13 mouse cellular contexts compared by ENCODE assay signal in the genomic region with DNA sequence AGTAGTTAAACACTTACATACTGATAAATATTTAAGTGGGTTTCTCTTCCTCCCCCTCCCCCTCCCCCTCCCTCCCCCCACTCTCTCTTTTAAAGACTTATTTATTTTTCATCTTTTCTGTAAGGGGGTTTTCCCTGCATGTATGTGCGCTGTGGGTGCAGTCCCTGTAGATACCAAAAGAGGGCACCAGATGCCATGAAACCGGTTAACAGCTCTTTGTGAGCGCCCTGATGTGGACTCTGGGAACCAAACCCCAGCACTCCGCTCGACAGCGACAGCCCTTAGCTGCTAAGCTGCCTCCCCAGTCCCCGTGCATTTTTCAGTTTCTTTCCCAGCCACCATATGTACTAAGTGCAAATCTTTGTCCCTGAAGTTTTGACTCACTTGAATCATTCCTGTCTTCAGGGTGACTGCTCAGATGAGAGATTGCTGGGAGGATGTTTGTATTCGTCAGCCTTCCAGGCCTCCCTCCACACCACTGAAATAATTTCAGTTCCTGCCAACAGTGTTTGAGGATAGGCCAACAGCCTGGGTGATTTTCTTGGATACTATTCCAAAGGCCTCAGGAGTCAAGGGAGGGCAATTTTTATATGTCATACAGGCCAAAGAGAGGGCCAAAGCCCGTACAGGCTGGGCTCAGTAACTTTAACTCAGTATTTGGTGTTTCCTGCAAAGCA.
DNase-seq lines count a peak whose midpoint lies in the region; ATAC-seq and TF ChIP-seq lines count a peak whose summit lies in the region.
"Had no signal": no experiment of that assay in that cellular context is flagged by ENCODE, and none has a peak within 500 bp of the region (broad histone marks: within the 10 kb centered on the region; RNA-seq: fewer than 3 reads in every experiment).

No protein-coding gene starts in this region.

- DNase-seq in hindbrain, postnatal 0 days (ENCODE audit: low spot score): peak; percentile 28
- no peak for DNase-seq in midbrain, postnatal 0 days (ENCODE audit: low spot score)
- no peak for DNase-seq in midbrain, embryonic 10.5 days (ENCODE audit: low spot score)
- no peak for DNase-seq in brain, embryonic 14.5 days (ENCODE audit: low read depth)
- no peak for DNase-seq in stomach, postnatal 0 days (ENCODE audit: low spot score)
- no peak for DNase-seq in thymus, postnatal 14 days
- DNase-seq in frontal cortex, postnatal 10 days (ENCODE audit: low spot score in 2 of 2): no peak
- DNase-seq: retina, postnatal 1 day; thymus, postnatal 25 days had no signal

- H3K4me1 ChIP-seq in hindbrain, postnatal 0 days (ENCODE audit: insufficient read depth, low read length): no peaks in the 10 kb centered on the region
- H3K4me1 ChIP-seq in hindbrain, embryonic 12.5 days: no peaks in the 10 kb centered on the region
- H3K4me1 ChIP-seq in midbrain, postnatal 0 days (ENCODE audit: insufficient read depth, low read length): no peaks in the 10 kb centered on the region
- no peaks in the 10 kb centered on the region for H3K4me1 ChIP-seq in midbrain, embryonic 10.5 days
- H3K4me1 ChIP-seq in stomach, postnatal 0 days (replicated peaks; ENCODE audit: control insufficient read depth, insufficient read depth): no peaks in the 10 kb centered on the region
- H3K4me1 ChIP-seq: heart, embryonic 13.5 days; limb, embryonic 13.5 days had no signal

- H3K4me2 ChIP-seq in hindbrain, postnatal 0 days (ENCODE audit: low read depth, low read length): no peak overlapping the region
- H3K4me2 ChIP-seq in hindbrain, embryonic 12.5 days (replicated peaks): no peak overlapping the region
- H3K4me2 ChIP-seq in midbrain, postnatal 0 days (ENCODE audit: low read depth, low read length, poor library complexity, severe bottlenecking): no peak overlapping the region
- H3K4me2 ChIP-seq in stomach, postnatal 0 days (replicated peaks; ENCODE audit: low read depth): no peak overlapping the region
- H3K4me2 ChIP-seq: heart, embryonic 13.5 days; hindbrain, embryonic 15.5 days; limb, embryonic 13.5 days had no signal

- 74% methylated on average over 9 of the region's 9 CpGs for WGBS in hindbrain, postnatal 0 days
- WGBS in hindbrain, embryonic 12.5 days: 83% methylated on average over 9 of the region's 9 CpGs
- 73% methylated on average over 9 of the region's 9 CpGs for WGBS in midbrain, postnatal 0 days
- 76% methylated on average over 9 of the region's 9 CpGs for WGBS in midbrain, embryonic 10.5 days
- WGBS in stomach, postnatal 0 days: 66% methylated on average over 9 of the region's 9 CpGs

- H3K27ac ChIP-seq in hindbrain, postnatal 0 days: no peak overlapping the region
- no peak overlapping the region for H3K27ac ChIP-seq in hindbrain, embryonic 12.5 days
- H3K27ac ChIP-seq in midbrain, postnatal 0 days (ENCODE audit: low read depth, low read length): no peak overlapping the region
- no peak overlapping the region for H3K27ac ChIP-seq in midbrain, embryonic 10.5 days (replicated peaks)
- H3K27ac ChIP-seq in stomach, postnatal 0 days (replicated peaks): no peak overlapping the region
- H3K27ac ChIP-seq: heart, embryonic 13.5 days; hindbrain, embryonic 15.5 days had no signal

- no peak for TF ChIP-seq EP300 in stomach, postnatal 0 days (optimal IDR thresholded peaks at IDR 0.05)

- no peaks in the 10 kb centered on the region for H3K9me3 ChIP-seq in hindbrain, postnatal 0 days (ENCODE audit: low read length)
- no peaks in the 10 kb centered on the region for H3K9me3 ChIP-seq in hindbrain, embryonic 12.5 days (replicated peaks)
- no peaks in the 10 kb centered on the region for H3K9me3 ChIP-seq in midbrain, postnatal 0 days (ENCODE audit: low read length)
- no peaks in the 10 kb centered on the region for H3K9me3 ChIP-seq in midbrain, embryonic 10.5 days (replicated peaks)
- no peaks in the 10 kb centered on the region for H3K9me3 ChIP-seq in stomach, postnatal 0 days (ENCODE audit: control insufficient read depth, low read length)
- H3K9me3 ChIP-seq: hindbrain, embryonic 15.5 days; limb, embryonic 13.5 days had no signal

- peak; percentile 45 for TF ChIP-seq CTCF in hindbrain, postnatal 0 days (IDR thresholded peaks at IDR 0.05; ENCODE audit: low read depth)
- TF ChIP-seq CTCF in midbrain, postnatal 0 days (IDR thresholded peaks at IDR 0.05): peak; percentile 48
- TF ChIP-seq CTCF in brain, embryonic 14.5 days (IDR thresholded peaks at IDR 0.05; ENCODE audit: borderline replicate concordance, extremely low read depth, insufficient read depth, insufficient read length): peak; percentile 37; the same call in 1 of the 2 replicates
- TF ChIP-seq CTCF in stomach, postnatal 0 days (IDR thresholded peaks at IDR 0.05; ENCODE audit: low read depth): peak; percentile 49

- no peak overlapping the region for H3K4me3 ChIP-seq in hindbrain, postnatal 0 days (ENCODE audit: low read length)
- H3K4me3 ChIP-seq in hindbrain, embryonic 12.5 days: no peak overlapping the region
- no peak overlapping the region for H3K4me3 ChIP-seq in midbrain, postnatal 0 days (ENCODE audit: low read depth, low read length)
- no peak overlapping the region for H3K4me3 ChIP-seq in midbrain, embryonic 10.5 days
- no peak overlapping the region for H3K4me3 ChIP-seq in stomach, postnatal 0 days (ENCODE audit: low read depth, low read length)
- H3K4me3 ChIP-seq: heart, embryonic 13.5 days; hindbrain, embryonic 15.5 days; limb, embryonic 13.5 days had no signal

- no peak for TF ChIP-seq POLR2A in brain, embryonic 14.5 days (IDR thresholded peaks at IDR 0.05; ENCODE audit: borderline replicate concordance, extremely low read depth, insufficient read depth, insufficient read length, poor library complexity, severe bottlenecking)

- no peak overlapping the region for H3K9ac ChIP-seq in hindbrain, postnatal 0 days (replicated peaks; ENCODE audit: low read length)
- no peak overlapping the region for H3K9ac ChIP-seq in hindbrain, embryonic 12.5 days
- no peak overlapping the region for H3K9ac ChIP-seq in midbrain, postnatal 0 days (replicated peaks; ENCODE audit: low read length, poor library complexity, severe bottlenecking)
- H3K9ac ChIP-seq in stomach, postnatal 0 days (ENCODE audit: low read length): no peak overlapping the region
- H3K9ac ChIP-seq: heart, embryonic 13.5 days; hindbrain, embryonic 15.5 days; limb, embryonic 13.5 days had no signal

- ATAC-seq in hindbrain, postnatal 0 days: no peak
- no peak for ATAC-seq in hindbrain, embryonic 12.5 days (ENCODE audit: low FRiP score)
- no peak for ATAC-seq in midbrain, postnatal 0 days (ENCODE audit: low FRiP score)
- ATAC-seq in stomach, postnatal 0 days (ENCODE audit: low FRiP score, low TSS enrichment): no peak

- no peaks in the 10 kb centered on the region for H3K36me3 ChIP-seq in hindbrain, postnatal 0 days (ENCODE audit: insufficient read depth, low read length)
- no peaks in the 10 kb centered on the region for H3K36me3 ChIP-seq in hindbrain, embryonic 12.5 days
- no peaks in the 10 kb centered on the region for H3K36me3 ChIP-seq in midbrain, postnatal 0 days (ENCODE audit: insufficient read depth, low read length)
- no peaks in the 10 kb centered on the region for H3K36me3 ChIP-seq in midbrain, embryonic 10.5 days
- no peaks in the 10 kb centered on the region for H3K36me3 ChIP-seq in stomach, postnatal 0 days (ENCODE audit: control insufficient read depth, insufficient read depth, low read length)
- H3K36me3 ChIP-seq: heart, embryonic 13.5 days; hindbrain, embryonic 15.5 days; limb, embryonic 13.5 days had no signal

- no peaks in the 10 kb centered on the region for H3K27me3 ChIP-seq in hindbrain, postnatal 0 days (ENCODE audit: insufficient read depth, low read length)
- H3K27me3 ChIP-seq in hindbrain, embryonic 12.5 days: no peaks in the 10 kb centered on the region
- no peaks in the 10 kb centered on the region for H3K27me3 ChIP-seq in midbrain, postnatal 0 days (ENCODE audit: insufficient read depth, low read length)
- no peaks in the 10 kb centered on the region for H3K27me3 ChIP-seq in midbrain, embryonic 10.5 days (ENCODE audit: low read depth, poor library complexity, severe bottlenecking)
- H3K27me3 ChIP-seq in stomach, postnatal 0 days (ENCODE audit: control insufficient read depth, insufficient read depth, low read length): no peaks in the 10 kb centered on the region
- H3K27me3 ChIP-seq: heart, embryonic 13.5 days; hindbrain, embryonic 15.5 days; limb, embryonic 13.5 days had no signal
